Mouse (Mus musculus) limb, embryonic 10.5 days (tissue): Measurements from ENCODE around the gene Kcnt2. TPM values are rescaled to one million over a fixed set of nuclear protein-coding genes. Genes with fewer than 3 reads are reported as not detected.

Experiments used
- polyA plus RNA-seq: library from polyadenylated mRNA; unstranded; fragments of >200 nt; fragmentation: Nextera tagmentation; extraction: Ambion mirVana; gene quantifications from 2 replicates; pipeline ENCODE4 v1.2.1, GENCODE M21; 2016

The Kcnt2 gene
- polyA plus RNA-seq, 1 experiment from 2014 or later = 1.1 TPM

Other genes with a start within 250 kb of the Kcnt2 start
- 0.70 and 0.89 TPM in 2 replicates for gene Cfh, start 62.4 kb upstream of the Kcnt2 start, polyA plus RNA-seq